Mouse (Mus musculus) brain, embryonic 14.5 days (tissue): ENCODE measurements at regions not wholly inside any gene's neighbourhood (a gene's known extent, or its start where the extent isn't known, plus 50 kb on each side); places are given as distances from the start of the nearest gene placed in this dataset.
A peak's percentile ranks its signal among the peaks of the same experiment; 100 is the strongest.

Experiments used
- DNase-seq: peaks from one replicate; pipeline ENCODE4 v3.0.0-alpha.2; 2011; ENCODE audit warnings: low read depth
- CTCF ChIP-seq: fragments of 200-500 bp; IDR thresholded peaks from 2 replicates; pipeline ENCODE4 v1.5.1; 2012; ENCODE audit warnings: inconsistent platforms, mild to moderate bottlenecking, moderate library complexity, borderline replicate concordance; ENCODE audit not compliant: insufficient read depth, insufficient read length; ENCODE audit errors: extremely low read depth
- POLR2A ChIP-seq: fragments of 200-500 bp; IDR thresholded peaks from 2 replicates; pipeline ENCODE4 v1.6.1; 2012; ENCODE audit warnings: mild to moderate bottlenecking, inconsistent platforms, borderline replicate concordance; ENCODE audit not compliant: poor library complexity, insufficient read depth, insufficient read length, severe bottlenecking; ENCODE audit errors: extremely low read depth

DNA sequence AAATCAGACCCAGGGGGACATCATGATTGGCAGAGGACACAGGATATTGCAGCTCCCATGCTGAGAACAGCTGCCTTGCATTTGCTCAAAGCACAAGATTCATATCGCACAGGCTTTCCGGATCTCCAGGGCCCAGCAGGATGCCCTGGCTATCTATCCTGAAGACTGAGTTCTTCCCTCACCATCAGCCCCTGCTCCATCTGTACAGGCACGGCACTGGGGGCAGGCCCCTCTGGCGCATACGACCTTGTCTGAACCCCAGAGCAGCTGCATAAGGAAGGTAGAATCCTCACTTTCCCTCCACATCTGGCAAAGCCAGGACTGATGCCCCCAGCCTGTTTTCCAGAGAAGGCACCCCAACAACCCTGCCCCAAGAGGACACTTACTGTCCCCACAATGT, 266.8 kb downstream of the Tns1 start:
- TF ChIP-seq POLR2A (no peak), CTCF (no peak)
- DNase-seq, result peak; percentile 46

DNA sequence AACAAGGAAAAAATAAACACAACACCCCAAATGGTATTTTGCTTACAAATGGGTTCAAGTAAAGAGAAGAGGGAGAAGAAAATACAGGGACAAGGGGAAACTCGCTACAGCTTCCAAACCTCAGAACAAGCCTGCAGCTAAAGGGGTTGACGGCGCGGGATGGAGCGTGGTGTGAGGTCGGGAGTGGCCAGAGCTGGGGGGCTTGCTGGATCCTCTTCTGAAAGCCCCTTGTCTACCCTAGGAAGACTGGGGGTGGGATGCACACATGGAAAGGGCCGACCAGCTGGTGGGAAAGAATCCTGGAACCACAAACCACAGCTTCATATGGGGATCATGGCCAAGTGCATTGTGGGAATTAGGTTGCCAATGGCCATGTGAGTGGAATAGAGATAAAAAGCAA, 267.4 kb downstream of the Tns1 start:
- TF ChIP-seq CTCF (no peak), POLR2A (no peak)
- DNase-seq, result no peak

DNA sequence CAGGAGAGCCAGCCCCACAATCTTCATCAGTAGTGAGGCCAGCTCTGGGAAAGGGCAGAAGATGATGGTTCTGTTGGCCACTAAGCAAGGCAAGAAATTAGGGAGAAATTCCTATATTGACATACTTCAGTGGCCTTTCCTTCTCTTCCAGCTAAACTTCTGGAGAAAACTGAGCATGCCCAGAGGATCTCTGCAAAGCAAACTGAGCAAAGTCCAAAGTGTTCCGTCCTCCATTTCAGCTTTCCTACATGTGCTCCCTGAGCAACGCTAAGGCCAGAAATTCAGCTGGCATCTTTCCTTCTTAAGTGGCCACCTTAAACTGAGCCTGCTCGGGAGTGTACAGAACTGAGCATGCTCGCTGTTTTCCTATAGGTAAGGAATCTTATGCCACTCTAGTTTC, 268.9 kb downstream of the Tns1 start:
- no peak for DNase-seq
- TF ChIP-seq CTCF (no peak), POLR2A (no peak)

DNA sequence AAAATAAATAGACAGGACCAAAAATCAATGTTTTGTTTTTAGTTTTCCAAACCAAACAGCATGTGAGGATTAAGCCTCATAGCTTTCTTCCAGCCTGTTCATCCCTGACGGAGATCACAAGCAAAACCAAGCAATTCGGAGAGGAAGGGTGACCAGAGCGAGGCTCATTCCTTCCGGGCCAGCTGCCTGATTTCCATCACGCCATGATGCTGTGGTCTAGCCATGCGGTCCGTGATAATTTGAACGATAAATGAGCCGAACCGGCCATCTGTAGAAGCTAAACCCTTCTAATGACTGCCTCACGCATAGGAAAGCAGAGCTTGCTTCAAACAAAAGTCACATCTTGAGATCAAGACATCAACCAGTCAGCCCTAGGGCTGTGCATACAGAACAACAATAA, 270.4 kb downstream of the Tns1 start:
- peak; percentile 34 for DNase-seq
- no peak for TF ChIP-seq POLR2A
- no peak for TF ChIP-seq CTCF

DNA sequence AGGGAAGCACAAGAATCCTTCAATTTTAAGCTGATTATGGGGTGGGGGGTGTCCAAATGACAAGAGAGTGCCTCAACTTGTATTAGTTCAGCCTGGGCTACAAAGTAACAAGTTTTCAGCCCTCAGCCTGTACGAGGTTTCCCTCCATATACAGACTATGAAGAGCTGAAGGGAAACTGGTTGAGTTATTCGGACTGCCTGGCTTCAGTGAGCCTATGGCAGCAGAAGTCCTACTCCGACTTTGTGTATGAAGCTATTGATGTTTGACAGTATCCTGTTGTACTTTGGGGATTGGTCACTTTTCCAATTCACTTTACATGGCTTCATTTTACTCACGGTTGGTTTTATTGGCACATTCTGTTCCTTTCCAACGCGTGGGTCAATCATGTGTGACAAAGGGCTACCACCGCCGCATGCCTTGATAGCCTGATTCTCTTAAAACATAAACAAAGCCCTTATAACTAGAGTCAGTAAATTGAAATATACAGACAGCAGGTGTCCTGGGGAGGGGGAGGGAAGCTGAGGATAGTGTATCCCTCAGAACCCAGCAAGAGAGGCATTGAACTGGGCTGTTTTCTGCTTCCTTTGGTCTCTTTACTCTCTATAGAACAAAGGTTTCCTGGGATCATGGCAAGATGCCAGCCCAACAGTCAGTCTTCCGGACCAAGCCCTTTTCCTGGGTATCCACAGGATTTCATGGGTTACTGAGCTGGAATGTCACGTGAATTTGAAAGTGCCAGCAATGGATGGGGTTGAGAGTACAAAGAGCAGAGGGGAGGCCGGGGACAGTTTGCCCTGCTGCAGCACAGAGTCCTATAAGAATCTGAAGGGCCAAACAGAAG, 273.9 kb downstream of the Tns1 start:
- peak; percentile 93 for DNase-seq
- TF ChIP-seq POLR2A (no peak), CTCF (no peak)

DNA sequence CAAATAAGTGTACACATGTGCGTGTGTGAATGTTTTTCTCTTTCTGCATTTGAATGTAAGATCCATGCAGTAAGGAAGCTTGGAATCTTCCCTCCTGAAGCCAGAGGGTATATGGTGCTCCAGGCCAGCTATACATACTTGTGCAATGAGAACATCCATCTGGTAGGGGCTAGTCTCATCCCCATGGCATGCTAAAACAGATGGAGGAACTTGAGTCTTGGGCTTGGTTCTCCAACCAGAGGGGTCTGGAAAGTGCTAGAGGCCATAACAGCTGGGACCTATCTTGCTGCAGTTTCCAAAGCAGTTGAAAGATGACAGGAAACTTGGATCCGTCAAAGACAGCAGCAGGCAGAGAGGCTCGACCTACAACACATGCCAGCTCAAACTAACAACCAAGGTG, 275.9 kb downstream of the Tns1 start:
- DNase-seq, result no peak
- TF ChIP-seq POLR2A, result no peak
- TF ChIP-seq CTCF, result no peak

DNA sequence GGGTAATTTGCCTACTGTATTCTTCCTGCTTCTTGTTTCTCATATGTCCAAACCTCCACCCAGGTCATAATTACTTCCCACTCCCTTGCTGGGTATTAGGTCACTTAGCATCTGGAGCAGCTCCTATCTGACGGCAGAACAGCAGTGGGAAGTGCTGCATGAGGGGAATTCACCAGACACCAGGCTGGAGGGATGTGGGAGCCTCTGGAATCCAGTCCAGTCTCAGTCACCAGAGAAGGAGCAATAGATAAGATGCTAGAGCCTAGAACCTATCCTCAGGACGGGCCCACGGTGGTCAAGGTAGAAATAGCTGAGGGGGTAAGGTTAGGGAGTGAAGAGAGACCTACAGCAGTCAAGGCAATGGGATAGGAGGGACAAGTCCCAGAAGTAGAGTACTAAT, 277.1 kb downstream of the Tns1 start:
- no peak for DNase-seq
- no peak for TF ChIP-seq POLR2A
- no peak for TF ChIP-seq CTCF

DNA sequence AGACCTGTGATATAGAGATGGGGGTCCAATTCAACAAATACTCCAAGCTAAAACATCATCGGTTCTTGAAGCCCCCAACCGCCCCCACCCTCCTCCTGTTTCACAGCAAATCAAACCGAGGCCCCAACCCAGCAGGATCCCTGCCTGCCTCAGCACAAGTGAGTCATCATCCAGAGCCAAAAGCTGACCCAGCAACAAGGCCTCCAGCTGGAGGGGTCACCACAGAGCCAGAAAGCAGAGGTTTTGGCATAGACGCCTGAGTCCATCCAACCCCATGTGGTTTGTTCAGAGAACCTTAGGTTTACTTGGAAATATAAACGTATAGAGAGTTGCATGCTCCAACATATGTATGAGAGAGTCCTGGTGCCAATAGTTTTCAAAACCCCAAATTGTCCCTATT, 279.1 kb downstream of the Tns1 start:
- no peak for DNase-seq

DNA sequence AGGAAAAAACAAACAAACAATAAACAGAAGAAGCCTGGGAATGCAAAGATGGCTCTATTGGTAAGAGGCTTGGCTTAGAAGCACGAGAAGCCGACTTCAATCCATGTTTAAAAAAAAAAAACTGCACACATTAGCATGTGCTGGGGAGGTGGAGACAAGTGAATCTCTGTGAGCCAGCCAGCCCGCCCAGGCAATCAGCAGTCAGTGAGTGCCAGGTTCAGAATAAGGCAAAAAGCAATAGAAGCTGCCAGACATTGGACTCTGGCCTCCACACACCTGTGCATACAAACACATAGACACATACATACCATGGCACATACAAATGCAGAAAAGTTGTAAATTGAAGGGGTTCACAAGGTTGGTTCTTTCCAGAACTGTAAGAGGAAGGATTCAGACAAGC, 279.7 kb downstream of the Tns1 start:
- TF ChIP-seq CTCF, result no peak
- TF ChIP-seq POLR2A, result no peak
- DNase-seq, result no peak

More for the DNA sequence above, 279.1 kb downstream of the Tns1 start:
- TF ChIP-seq POLR2A (no peak), CTCF (no peak)

DNA sequence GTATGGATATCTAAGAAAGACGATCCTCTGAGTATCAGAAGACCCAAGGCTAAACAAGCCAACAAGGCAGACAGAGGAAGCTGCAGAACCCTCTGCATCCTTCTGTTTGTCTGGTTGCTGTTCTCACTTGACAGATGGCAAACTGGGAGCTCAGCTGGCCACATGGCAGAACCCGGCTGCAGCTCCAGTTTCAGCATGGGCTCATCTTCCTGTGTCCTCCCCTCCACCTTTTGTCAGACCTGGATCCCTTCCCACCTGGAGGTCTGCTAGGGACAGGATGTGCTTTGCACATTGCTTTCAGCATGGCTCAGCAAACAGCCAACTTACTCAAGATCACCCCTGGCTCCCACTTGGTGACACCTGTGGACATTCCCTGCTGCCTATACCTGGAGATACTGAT, 284.9 kb downstream of the Tns1 start:
- no peak for DNase-seq
- no peak for TF ChIP-seq CTCF
- no peak for TF ChIP-seq POLR2A

DNA sequence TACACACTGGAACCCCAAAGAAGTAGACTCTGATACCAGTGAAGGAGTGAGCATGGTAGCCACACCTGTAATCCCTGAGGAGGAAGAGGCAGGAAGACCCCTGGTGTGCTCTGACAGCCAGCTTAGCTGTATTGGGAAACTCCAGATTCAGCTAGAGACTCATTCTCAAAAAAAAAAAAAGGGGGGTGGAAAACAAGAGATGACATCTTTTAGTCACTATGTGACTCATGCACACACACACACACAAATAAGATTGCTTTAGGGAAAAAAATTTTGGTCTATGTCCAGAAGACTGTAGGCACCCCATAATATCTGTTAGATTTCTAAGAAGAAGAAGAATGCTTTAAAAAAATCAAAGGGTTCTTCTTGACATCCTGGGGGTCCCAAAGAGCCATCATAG, 287.6 kb downstream of the Tns1 start:
- DNase-seq, result no peak
- TF ChIP-seq POLR2A (no peak), CTCF (no peak)

DNA sequence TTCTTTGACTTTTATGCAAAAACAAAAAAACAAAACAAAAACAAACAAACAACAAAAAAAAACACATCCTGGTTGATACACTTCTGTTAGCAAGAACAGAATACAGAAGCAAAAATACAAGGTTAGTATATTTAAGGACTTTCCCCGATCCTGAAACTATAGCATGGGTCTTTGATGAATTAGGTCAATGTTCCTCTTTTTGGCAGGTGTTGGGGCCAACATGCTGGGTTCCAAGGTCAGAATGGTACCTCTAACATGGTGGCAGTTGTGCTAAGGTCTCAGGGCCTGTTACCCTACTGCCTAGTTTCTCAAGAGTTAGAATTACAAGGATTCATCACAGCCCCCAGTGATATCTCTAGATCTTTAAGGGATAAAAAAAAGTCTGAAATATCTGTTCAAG, 289.7 kb downstream of the Tns1 start:
- no peak for DNase-seq
- no peak for TF ChIP-seq POLR2A
- no peak for TF ChIP-seq CTCF

DNA sequence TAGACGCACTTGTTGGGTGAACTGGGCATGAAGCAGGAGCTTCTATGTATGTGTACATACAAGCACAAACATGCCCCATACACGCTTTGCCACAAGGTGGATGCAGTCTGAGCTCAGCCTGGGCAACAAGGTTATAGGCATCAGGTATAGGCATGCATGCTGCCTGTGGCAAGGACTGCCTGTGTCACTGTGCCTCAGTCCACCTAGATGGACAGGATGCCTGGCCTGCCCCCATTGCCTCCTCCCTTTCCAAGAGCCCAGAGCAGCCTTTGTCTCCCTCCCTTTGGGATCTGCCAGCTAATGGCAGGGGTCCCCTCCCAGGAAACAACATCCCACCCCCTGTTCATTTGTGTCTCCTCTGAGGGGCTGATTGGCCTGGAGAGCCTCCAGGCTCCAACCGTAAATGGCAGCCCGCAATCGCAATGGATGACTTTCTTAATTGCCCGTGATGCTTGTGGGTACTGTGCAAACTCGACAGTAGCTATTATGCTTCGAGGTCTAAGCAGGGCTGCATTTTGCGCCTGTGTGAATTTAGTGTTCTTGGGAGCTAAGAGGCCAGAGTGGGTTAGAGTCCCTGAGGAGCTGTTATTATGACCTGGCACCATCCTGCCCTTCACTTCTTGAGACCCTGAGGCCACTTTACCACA, 293.6 kb downstream of the Tns1 start:
- no peak for TF ChIP-seq CTCF
- TF ChIP-seq POLR2A, result no peak
- peak; percentile 89 for DNase-seq
